Mouse (Mus musculus) heart, embryonic 13.5 days (tissue): ENCODE measurements at regions not wholly inside any gene's neighbourhood (a gene's known extent, or its start where the extent isn't known, plus 50 kb on each side); places are given as distances from the start of the nearest gene placed in this dataset.

Experiments used
- ATAC-seq: fragments of 200-750 bp; cut with Nextera tagmentation; 2 replicates; pipeline ENCODE4 v1.8.0; 2017; ENCODE audit warnings: moderate TSS enrichment; ENCODE audit not compliant: insufficient number of reproducible peaks, low FRiP score, low TSS enrichment; ENCODE audit errors: extremely low read depth
- H3K27ac ChIP-seq: fragments of 300-500 bp; sonication (generic); replicated peaks from 2 replicates; pipeline ENCODE4 v1.5.1; 2015; ENCODE audit warnings: moderate library complexity, mild to moderate bottlenecking, inconsistent platforms
- H3K27me3 ChIP-seq: fragments of 300-500 bp; sonication (generic); replicated peaks from 2 replicates; pipeline ENCODE4 v1.6.1; 2015; ENCODE audit warnings: mild to moderate bottlenecking, inconsistent platforms
- H3K36me3 ChIP-seq: fragments of 300-500 bp; sonication (generic); 2 replicates; pipeline ENCODE4 v1.6.1; 2015; ENCODE audit warnings: mild to moderate bottlenecking, inconsistent platforms
- H3K4me1 ChIP-seq: fragments of 300-500 bp; sonication (generic); 2 replicates; pipeline ENCODE4 v1.6.1; 2015; ENCODE audit warnings: inconsistent platforms
- H3K4me2 ChIP-seq: fragments of 300-500 bp; sonication (generic); 2 replicates; pipeline ENCODE4 v1.6.1; 2015; ENCODE audit warnings: inconsistent platforms, mild to moderate bottlenecking, moderate library complexity
- H3K4me3 ChIP-seq: fragments of 300-500 bp; sonication (generic); 2 replicates; pipeline ENCODE4 v1.5.1; 2015; ENCODE audit warnings: moderate library complexity, mild to moderate bottlenecking, inconsistent platforms
- H3K9ac ChIP-seq: fragments of 300-500 bp; sonication (generic); 2 replicates; pipeline ENCODE4 v1.6.1; 2015; ENCODE audit warnings: inconsistent platforms, mild to moderate bottlenecking, moderate library complexity
- H3K9me3 ChIP-seq: fragments of 300-500 bp; sonication (generic); 2 replicates; pipeline ENCODE4 v1.6.1; 2016; ENCODE audit warnings: inconsistent platforms
- WGBS: fragments of 180-500 bp; shearing (Covaris S2); methylation state at CpG from one replicate; pipeline ENCODE4 v1.1.7; 2015; ENCODE audit warnings: mixed read lengths; 5-methylcytosine and 5-hydroxymethylcytosine counted together

DNA sequence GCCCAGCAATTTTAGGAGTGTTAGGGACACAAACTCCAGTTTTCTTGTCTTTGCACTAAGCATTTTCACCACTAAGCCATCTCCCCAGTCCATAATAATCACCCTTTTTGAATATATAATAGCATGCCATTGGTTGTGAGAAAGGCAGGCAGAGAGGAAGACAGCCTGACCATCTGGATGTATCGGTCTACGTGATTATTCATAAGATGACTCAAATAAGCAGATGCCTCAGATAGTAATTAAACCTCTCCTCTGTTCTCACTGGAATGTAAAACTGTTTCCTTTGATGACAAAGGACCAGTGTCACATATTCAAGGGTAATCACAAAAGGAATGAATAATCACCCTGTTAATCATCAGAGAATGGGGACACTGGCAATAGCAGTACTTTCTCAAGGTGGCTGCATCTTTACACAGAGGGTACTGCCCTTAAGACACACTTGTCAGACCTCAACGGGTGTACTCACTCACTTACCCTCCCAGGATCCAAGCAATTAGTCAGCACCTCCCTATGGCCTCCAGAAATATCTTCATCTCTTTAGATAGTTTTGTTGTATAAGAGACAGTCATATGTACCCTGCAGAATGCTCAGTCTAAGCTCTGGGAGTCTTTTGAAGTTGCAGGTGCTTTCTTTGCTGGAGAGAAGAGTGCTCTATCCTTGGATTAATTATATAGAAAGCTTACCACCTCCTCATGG is 826.0 kb upstream of the Ddx18 start:
- Histone ChIP-seq H3K4me2 (no peak overlapping the region), H3K27ac (no peak overlapping the region), H3K4me3 (no peak overlapping the region), H3K4me1 (no peaks in the 10 kb centered on the region), H3K27me3 (no peaks in the 10 kb centered on the region), H3K9ac (no peak overlapping the region), H3K36me3 (no peaks in the 10 kb centered on the region), H3K9me3 (no peaks in the 10 kb centered on the region)
- no peak for ATAC-seq
- WGBS, result 64% methylated on average over 3 of the region's 3 CpGs

DNA sequence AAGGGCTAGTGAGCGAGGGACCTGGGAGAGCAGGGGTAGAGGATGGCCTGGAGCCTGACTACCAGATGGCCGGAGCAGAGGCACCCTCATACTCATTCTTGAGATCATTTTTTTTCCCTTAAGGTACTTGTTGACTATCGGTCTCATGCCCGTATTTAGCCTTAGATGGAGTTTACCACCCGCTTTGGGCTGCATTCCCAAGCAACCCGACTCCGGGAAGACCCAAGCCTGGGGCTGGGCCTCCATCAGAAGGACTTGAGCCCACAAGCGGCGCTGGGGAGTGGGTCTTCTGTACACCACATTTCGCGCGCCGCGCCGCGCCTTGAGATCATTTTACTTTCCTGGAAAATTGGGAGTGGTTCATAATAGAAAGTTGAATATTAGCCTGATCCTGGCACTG is 789.2 kb upstream of the Ddx18 start:
- no peaks in the 10 kb centered on the region for H3K4me1 ChIP-seq
- H3K36me3 ChIP-seq, result no peaks in the 10 kb centered on the region
- H3K4me2 ChIP-seq, result no peak overlapping the region
- WGBS, result 88% methylated on average over 16 of the region's 16 CpGs
- no peak overlapping the region for H3K9ac ChIP-seq
- no peak overlapping the region for H3K4me3 ChIP-seq
- no peak overlapping the region for H3K27ac ChIP-seq
- no peaks in the 10 kb centered on the region for H3K9me3 ChIP-seq
- H3K27me3 ChIP-seq, result no peaks in the 10 kb centered on the region
- ATAC-seq, result peak; percentile 87

DNA sequence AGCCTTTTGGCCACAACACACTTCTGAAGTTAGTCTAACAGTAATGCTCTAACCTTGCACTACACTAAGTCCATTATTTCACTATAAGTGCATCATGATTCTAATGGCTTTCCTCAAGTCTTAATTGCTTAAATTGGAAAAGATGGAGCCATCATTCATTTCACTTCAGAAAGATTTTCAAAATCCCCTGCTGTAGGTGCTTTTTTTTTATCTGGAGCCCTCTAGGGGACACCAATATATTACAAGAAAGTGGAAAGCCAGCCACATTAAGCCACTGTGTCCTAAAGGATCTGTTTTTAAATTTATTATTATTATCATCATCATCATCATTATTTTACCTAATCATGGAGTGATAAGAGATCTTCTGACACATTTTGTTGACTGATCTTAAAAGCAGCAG is 783.7 kb upstream of the Ddx18 start:
- no peak overlapping the region for H3K4me3 ChIP-seq
- no peak overlapping the region for H3K27ac ChIP-seq
- H3K9ac ChIP-seq, result no peak overlapping the region
- H3K36me3 ChIP-seq, result no peaks in the 10 kb centered on the region
- H3K4me2 ChIP-seq, result no peak overlapping the region
- ATAC-seq, result no peak
- no peaks in the 10 kb centered on the region for H3K27me3 ChIP-seq
- H3K4me1 ChIP-seq, result no peaks in the 10 kb centered on the region
- no peaks in the 10 kb centered on the region for H3K9me3 ChIP-seq

DNA sequence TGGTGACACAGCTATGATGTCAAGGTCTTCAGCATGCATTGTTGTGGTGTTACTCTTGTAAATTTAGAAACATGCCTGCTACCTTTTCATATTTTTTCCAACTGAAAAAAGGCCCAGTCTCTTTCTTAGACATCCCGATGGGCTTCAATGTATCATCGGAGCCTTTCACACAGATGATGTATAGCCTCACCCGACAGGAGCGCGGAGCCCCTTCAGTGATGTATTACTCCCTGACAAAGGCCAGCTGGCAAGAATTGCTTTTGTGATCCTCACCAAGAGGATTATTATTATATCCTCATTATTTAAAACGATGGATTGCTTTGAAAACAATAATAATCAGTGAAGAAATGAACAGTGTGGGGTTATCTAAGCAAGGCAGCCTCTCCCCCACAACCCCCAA is 765.5 kb upstream of the Ddx18 start:
- ATAC-seq, result no peak
- H3K27ac ChIP-seq, result no peak overlapping the region
- H3K9me3 ChIP-seq, result no peaks in the 10 kb centered on the region
- WGBS, result 78% methylated on average over 6 of the region's 6 CpGs
- no peak overlapping the region for H3K9ac ChIP-seq
- no peak overlapping the region for H3K4me2 ChIP-seq
- no peak overlapping the region for H3K4me3 ChIP-seq
- H3K4me1 ChIP-seq, result no peaks in the 10 kb centered on the region
- no peaks in the 10 kb centered on the region for H3K36me3 ChIP-seq
- no peaks in the 10 kb centered on the region for H3K27me3 ChIP-seq

DNA sequence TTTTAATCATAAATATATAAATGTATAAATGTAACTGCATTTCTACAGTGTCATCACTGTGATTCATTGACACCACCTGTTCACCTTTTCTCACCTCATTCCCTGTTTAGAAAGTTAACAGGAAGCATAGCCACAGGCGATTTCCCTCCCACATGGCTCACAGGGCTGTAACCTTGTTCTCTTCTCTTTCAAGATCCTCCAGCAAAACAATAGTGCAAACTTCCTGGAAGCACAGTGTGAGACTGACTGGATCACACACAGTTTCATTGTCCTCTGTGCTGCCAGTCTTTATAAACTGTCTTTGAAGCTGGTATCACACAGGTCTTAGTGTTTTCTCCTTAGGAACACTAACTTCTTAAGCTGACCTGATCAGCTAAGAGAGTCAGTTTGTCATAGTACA is 760.5 kb upstream of the Ddx18 start:
- no peak overlapping the region for H3K4me3 ChIP-seq
- H3K27ac ChIP-seq, result no peak overlapping the region
- H3K4me2 ChIP-seq, result no peak overlapping the region
- no peaks in the 10 kb centered on the region for H3K27me3 ChIP-seq
- WGBS, result 33% methylated on average over 1 of the region's 1 CpGs
- H3K36me3 ChIP-seq, result no peaks in the 10 kb centered on the region
- H3K9ac ChIP-seq, result no peak overlapping the region
- H3K9me3 ChIP-seq, result no peaks in the 10 kb centered on the region
- no peak for ATAC-seq
- H3K4me1 ChIP-seq, result no peaks in the 10 kb centered on the region
